Mouse (Mus musculus) kidney, embryonic 14.5 days (tissue): ENCODE data around the gene Nfkbib. TPM values are rescaled to one million over a fixed set of nuclear protein-coding genes. Genes with fewer than 3 reads are reported as not detected.

Experiments
- ATAC-seq: fragments of 200-750 bp; cut with Nextera tagmentation; 2 replicates; pipeline ENCODE4 v1.8.0; 2017; ENCODE audit warnings: moderate number of reproducible peaks, mild to moderate bottlenecking, moderate TSS enrichment, moderate library complexity; ENCODE audit not compliant: low FRiP score, low TSS enrichment
- H3K27ac ChIP-seq: fragments of 300-500 bp; sonication (generic); 2 replicates; pipeline ENCODE4 v1.5.1; 2014; ENCODE audit warnings: low read depth, mild to moderate bottlenecking, low read length, moderate library complexity, mixed read lengths
- H3K27me3 ChIP-seq: fragments of 300-500 bp; sonication (generic); 2 replicates; pipeline ENCODE4 v1.6.1; 2014; ENCODE audit warnings: mild to moderate bottlenecking, low read length; ENCODE audit not compliant: control insufficient read depth, insufficient read depth
- H3K36me3 ChIP-seq: fragments of 300-500 bp; sonication (generic); 2 replicates; pipeline ENCODE4 v1.6.1; 2014; ENCODE audit warnings: low read length, mixed read lengths; ENCODE audit not compliant: control insufficient read depth, insufficient read depth
- H3K4me1 ChIP-seq: fragments of 300-500 bp; sonication (generic); 2 replicates; pipeline ENCODE4 v1.6.1; 2014; ENCODE audit warnings: low read length, mixed read lengths; ENCODE audit not compliant: control insufficient read depth, insufficient read depth
- H3K4me2 ChIP-seq: fragments of 300-500 bp; sonication (generic); replicated peaks from 2 replicates; pipeline ENCODE4 v1.6.1; 2014; ENCODE audit warnings: low read depth, mild to moderate bottlenecking, low read length
- H3K4me3 ChIP-seq: fragments of 300-500 bp; sonication (generic); 2 replicates; pipeline ENCODE4 v1.5.1; 2014; ENCODE audit warnings: mild to moderate bottlenecking, low read length
- H3K9ac ChIP-seq: fragments of 300-500 bp; sonication (generic); 2 replicates; pipeline ENCODE4 v1.6.1; 2014; ENCODE audit warnings: low read depth, mild to moderate bottlenecking, low read length, moderate library complexity
- H3K9me3 ChIP-seq: fragments of 300-500 bp; sonication (generic); 2 replicates; pipeline ENCODE4 v1.6.1; 2016; ENCODE audit warnings: low read length; ENCODE audit not compliant: control insufficient read depth
- WGBS: fragments of 180-500 bp; shearing (Covaris S2); extraction: QIAGEN DNeasy Blood & Tissue Kit; methylation state at CpG from one replicate; pipeline ENCODE4 v1.1.7; 2014; 5-methylcytosine and 5-hydroxymethylcytosine counted together
- polyA plus RNA-seq: library from polyadenylated mRNA; unstranded; fragments of >200 nt; fragmentation: Nextera tagmentation; extraction: Ambion mirVana; gene quantifications from 2 replicates; pipeline ENCODE4 v1.2.1, GENCODE M21; 2014

Gene Nfkbib
- polyA plus RNA-seq, 1 experiment from 2014 or later, result 43.9 TPM

- no peak overlapping the region for H3K27ac ChIP-seq
- WGBS, result 94% methylated on average over 6 of the region's 6 CpGs
- no peak overlapping the region for H3K9ac ChIP-seq
- peaks cover 6% of the 10 kb centered on the region for H3K4me1 ChIP-seq
- H3K4me3 ChIP-seq, result peak overlapping the region; percentile 70
- no peaks in the 10 kb centered on the region for H3K27me3 ChIP-seq
- H3K36me3 ChIP-seq, result peaks cover 18% of the 10 kb centered on the region
- no peaks in the 10 kb centered on the region for H3K9me3 ChIP-seq
- H3K4me2 ChIP-seq, result peak overlapping the region; percentile 66
- no peak for ATAC-seq
Measured at GRCm38 (mm10) chr7:28765211-28765610, 2.1 kb downstream of the Nfkbib start.

DNA sequence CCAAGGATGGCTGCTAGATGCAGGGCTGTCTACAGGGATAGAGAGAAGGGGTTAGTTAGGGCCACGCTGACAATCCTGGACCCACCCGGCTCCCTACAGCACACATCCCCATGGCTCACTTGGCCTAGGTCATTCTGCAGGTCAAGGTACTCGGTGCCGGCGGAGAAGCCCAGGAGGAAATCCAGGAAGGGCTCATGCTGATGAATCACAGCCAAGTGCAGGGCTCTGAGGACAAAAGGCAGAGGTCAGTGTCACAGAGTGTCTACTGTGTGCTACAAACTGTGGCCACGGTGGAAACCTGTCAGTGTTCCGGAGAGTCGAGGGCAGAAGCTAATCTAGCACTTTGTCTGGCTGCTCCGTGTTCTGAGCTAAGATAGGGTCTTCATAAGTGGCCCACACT is 5.4 kb downstream of the Nfkbib start:
- H3K9me3 ChIP-seq, result no peaks in the 10 kb centered on the region
- H3K36me3 ChIP-seq, result peaks cover 29% of the 10 kb centered on the region
- WGBS, result 93% methylated on average over 9 of the region's 9 CpGs
- ATAC-seq, result no peak
- H3K4me3 ChIP-seq, result no peak overlapping the region
- H3K27me3 ChIP-seq, result no peaks in the 10 kb centered on the region
- H3K9ac ChIP-seq, result no peak overlapping the region
- no peak overlapping the region for H3K4me2 ChIP-seq
- peaks cover 6% of the 10 kb centered on the region for H3K4me1 ChIP-seq
- H3K27ac ChIP-seq, result no peak overlapping the region

DNA sequence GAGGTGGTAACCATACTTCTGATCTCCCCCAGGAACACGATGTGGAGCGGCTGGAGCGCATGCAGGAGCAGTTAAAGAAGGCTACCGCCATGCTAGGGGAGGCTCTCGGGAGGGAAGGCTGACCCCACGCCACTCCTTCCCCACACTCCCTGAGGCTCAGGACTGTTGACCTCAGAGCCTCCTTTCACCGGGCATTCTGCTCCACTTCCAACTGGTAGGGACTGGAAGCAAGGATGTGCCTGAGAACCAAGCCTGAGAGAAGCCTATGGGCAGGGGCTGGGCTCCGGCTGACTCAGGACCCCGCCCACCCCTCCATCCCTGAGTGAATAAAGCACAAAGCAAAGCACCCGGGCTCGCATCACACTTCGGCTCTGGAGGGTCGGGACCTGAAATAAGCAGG is 8.7 kb downstream of the Nfkbib start:
- no peak overlapping the region for H3K27ac ChIP-seq
- no peak overlapping the region for H3K4me3 ChIP-seq
- no peaks in the 10 kb centered on the region for H3K4me1 ChIP-seq
- H3K9ac ChIP-seq, result no peak overlapping the region
- H3K27me3 ChIP-seq, result 0 out of 2 replicates have a peak, but pooled peaks cover 4% of the 10 kb centered on the region
- no peak overlapping the region for H3K4me2 ChIP-seq
- WGBS, result 88% methylated on average over 13 of the region's 13 CpGs
- peaks cover 29% of the 10 kb centered on the region for H3K36me3 ChIP-seq
- no peak for ATAC-seq
- no peaks in the 10 kb centered on the region for H3K9me3 ChIP-seq

- Histone ChIP-seq H3K4me2 (no peak within 1 kb of the TSS), H3K36me3 (peaks cover 24% of the 10 kb centered on the region), H3K4me3 (no peak within 1 kb of the TSS), H3K9me3 (no peaks in the 10 kb centered on the region), H3K4me1 (no peaks in the 10 kb centered on the region), H3K27me3 (0 out of 2 replicates have a peak, but pooled peaks cover 4% of the 10 kb centered on the region), H3K9ac (no peak within 1 kb of the TSS), H3K27ac (no peak within 1 kb of the TSS)
- 3% methylated on average over 17 of the region's 17 CpGs for WGBS
- 0 out of 2 replicates have a peak, but pooled peaks have one; percentile 8 for ATAC-seq
Measured at GRCm38 (mm10) chr7:28756079-28756478, 11.2 kb downstream of the Nfkbib start, which contains the start of gene Ccer2. Gene Ccer2 (plus strand): TSS chr7:28756174.

- no peak for ATAC-seq
- Histone ChIP-seq H3K9me3 (no peaks in the 10 kb centered on the region), H3K4me3 (no peak overlapping the region), H3K27me3 (no peaks in the 10 kb centered on the region), H3K4me2 (no peak overlapping the region), H3K36me3 (peaks cover 22% of the 10 kb centered on the region), H3K9ac (no peak overlapping the region), H3K27ac (no peak overlapping the region), H3K4me1 (no peaks in the 10 kb centered on the region)
- WGBS, result 90% methylated on average over 7 of the region's 7 CpGs
Measured at GRCm38 (mm10) chr7:28749935-28750334, 17.4 kb downstream of the Nfkbib start.

GRCm38 (mm10) chr7:28741709-28742438 is 25.4 kb downstream of the Nfkbib start, which contains the start of the genes Mrps12 and Sars2:
Gene Mrps12 (minus strand): TSS chr7:28741820.
Gene Sars2 (plus strand): TSS chr7:28741992.
- no peaks in the 10 kb centered on the region for H3K27me3 ChIP-seq
- peaks cover 54% of the 10 kb centered on the region for H3K36me3 ChIP-seq
- no peaks in the 10 kb centered on the region for H3K9me3 ChIP-seq
- H3K27ac ChIP-seq, result peak within 1 kb of the TSS; percentile 78; the same call in 1 of the 2 replicates
- peak within 1 kb of the TSS; percentile 78 for H3K9ac ChIP-seq
- ATAC-seq, result peak; percentile 98
- under 1% methylated on average over 39 of the region's 39 CpGs for WGBS
- peak within 1 kb of the TSS; percentile 61 for H3K4me2 ChIP-seq
- H3K4me3 ChIP-seq, result peak within 1 kb of the TSS; percentile 76
- peaks cover 10% of the 10 kb centered on the region for H3K4me1 ChIP-seq

- H3K9me3 ChIP-seq, result no peaks in the 10 kb centered on the region
- no peaks in the 10 kb centered on the region for H3K27me3 ChIP-seq
- H3K4me2 ChIP-seq, result peak overlapping the region; percentile 54
- H3K9ac ChIP-seq, result peak overlapping the region; percentile 70
- peaks cover 10% of the 10 kb centered on the region for H3K4me1 ChIP-seq
- H3K4me3 ChIP-seq, result peak overlapping the region; percentile 76
- peak; percentile 14 for ATAC-seq
- WGBS, result 1% methylated on average over 13 of the region's 13 CpGs
- H3K36me3 ChIP-seq, result peaks cover 51% of the 10 kb centered on the region
- H3K27ac ChIP-seq, result peak overlapping the region; percentile 20; the same call in 1 of the 2 replicates
Measured at GRCm38 (mm10) chr7:28741368-28741708, 26.0 kb downstream of the Nfkbib start.

GRCm38 (mm10) chr7:28740949-28741348 is 26.4 kb downstream of the Nfkbib start:
- Histone ChIP-seq H3K27me3 (no peaks in the 10 kb centered on the region), H3K4me2 (peak overlapping the region; percentile 54), H3K27ac (no peak overlapping the region), H3K4me3 (peak overlapping the region; percentile 76), H3K4me1 (peaks cover 10% of the 10 kb centered on the region), H3K9ac (peak overlapping the region; percentile 70), H3K9me3 (no peaks in the 10 kb centered on the region), H3K36me3 (peaks cover 49% of the 10 kb centered on the region)
- no peak for ATAC-seq
- 41% methylated on average over 9 of the region's 9 CpGs for WGBS

DNA sequence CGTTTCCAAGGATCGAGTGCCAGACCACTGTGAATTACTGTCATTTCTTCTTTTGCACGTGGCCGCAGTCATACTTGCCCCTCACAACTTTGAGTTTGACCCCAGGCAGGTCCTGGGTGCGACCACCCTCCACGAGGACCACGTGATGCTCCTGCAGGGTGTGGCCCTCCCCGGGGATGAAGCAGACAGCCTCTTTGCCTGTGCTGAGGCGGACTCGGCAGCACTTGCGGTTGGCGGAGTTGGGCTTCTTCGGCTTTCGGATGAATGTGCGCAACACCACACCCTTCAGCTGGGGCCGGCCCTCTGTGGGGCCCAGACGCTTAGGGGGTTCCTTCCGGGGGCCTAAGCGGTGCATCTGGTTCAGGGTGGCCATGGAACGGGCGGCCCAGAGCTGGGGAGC is 27.5 kb downstream of the Nfkbib start:
- Histone ChIP-seq H3K9ac (no peak overlapping the region), H3K27ac (no peak overlapping the region), H3K4me1 (peaks cover 10% of the 10 kb centered on the region), H3K27me3 (no peaks in the 10 kb centered on the region), H3K4me2 (no peak overlapping the region), H3K4me3 (no peak overlapping the region), H3K36me3 (peaks cover 45% of the 10 kb centered on the region), H3K9me3 (no peaks in the 10 kb centered on the region)
- 95% methylated on average over 21 of the region's 21 CpGs for WGBS
- no peak for ATAC-seq
